Mouse (Mus musculus): ENCODE measurements around the gene I0C0044D17Rik. TPM values are rescaled to one million over a fixed set of nuclear protein-coding genes. Genes with fewer than 3 reads are reported as not detected.

The I0C0044D17Rik gene
- polyA plus RNA-seq, 1 experiment from 2014 or later = not detected

- Histone ChIP-seq H3K27ac (ENCODE audit: low read length) (no peak overlapping the region), H3K36me3 (ENCODE audit: control insufficient read depth, insufficient read depth) (no peaks in the 10 kb centered on the region)
Observed at GRCm38 (mm10) chr4:98806306-98806705, 17.3 kb downstream of the I0C0044D17Rik start.

GRCm38 (mm10) chr4:98805291-98806048 lies 18.2 kb downstream of the I0C0044D17Rik start:
- ATAC-seq (ENCODE audit: low read depth) = no peak
- Histone ChIP-seq H3K36me3 (ENCODE audit: control insufficient read depth, insufficient read depth) (no peaks in the 10 kb centered on the region), H3K4me1 (ENCODE audit: control insufficient read depth, low read depth, low read length) (no peaks in the 10 kb centered on the region), H3K9me3 (replicated peaks; ENCODE audit: control insufficient read depth, low read length) (no peaks in the 10 kb centered on the region), H3K4me3 (ENCODE audit: low read depth, low read length) (no peak overlapping the region), H3K4me2 (ENCODE audit: low read depth, low read length) (no peak overlapping the region), H3K27ac (ENCODE audit: low read length) (no peak overlapping the region), H3K27me3 (ENCODE audit: control insufficient read depth, insufficient read depth, low read depth, low read length) (no peaks in the 10 kb centered on the region), H3K9ac (ENCODE audit: low read depth, low read length) (no peak overlapping the region)
- WGBS (ENCODE audit: insufficient replicate concordance) = 53% methylated on average over 12 of the region's 12 CpGs

More at GRCm38 (mm10) chr4:98806306-98806705, 17.3 kb downstream of the I0C0044D17Rik start:
- H3K9me3 ChIP-seq (replicated peaks; ENCODE audit: control insufficient read depth, low read length) = no peaks in the 10 kb centered on the region
- no peak overlapping the region for H3K4me3 ChIP-seq (ENCODE audit: low read depth, low read length)
- H3K9ac ChIP-seq (ENCODE audit: low read depth, low read length) = no peak overlapping the region
- WGBS (ENCODE audit: insufficient replicate concordance) = 53% methylated on average over 9 of the region's 9 CpGs
- H3K4me1 ChIP-seq (ENCODE audit: control insufficient read depth, low read depth, low read length) = no peaks in the 10 kb centered on the region
- no peak for ATAC-seq (ENCODE audit: low read depth)
- no peaks in the 10 kb centered on the region for H3K27me3 ChIP-seq (ENCODE audit: control insufficient read depth, insufficient read depth, low read depth, low read length)
- no peak overlapping the region for H3K4me2 ChIP-seq (ENCODE audit: low read depth, low read length)

GRCm38 (mm10) chr4:98804476-98805134 lies 19.0 kb downstream of the I0C0044D17Rik start:
- Histone ChIP-seq H3K4me2 (ENCODE audit: low read depth, low read length) (no peak overlapping the region), H3K4me3 (ENCODE audit: low read depth, low read length) (no peak overlapping the region), H3K9me3 (replicated peaks; ENCODE audit: control insufficient read depth, low read length) (no peaks in the 10 kb centered on the region), H3K27ac (ENCODE audit: low read length) (no peak overlapping the region), H3K27me3 (ENCODE audit: control insufficient read depth, insufficient read depth, low read depth, low read length) (no peaks in the 10 kb centered on the region), H3K36me3 (ENCODE audit: control insufficient read depth, insufficient read depth) (no peaks in the 10 kb centered on the region), H3K9ac (ENCODE audit: low read depth, low read length) (no peak overlapping the region), H3K4me1 (ENCODE audit: control insufficient read depth, low read depth, low read length) (no peaks in the 10 kb centered on the region)
- WGBS (ENCODE audit: insufficient replicate concordance) = 54% methylated on average over 7 of the region's 7 CpGs
- no peak for ATAC-seq (ENCODE audit: low read depth)

GRCm38 (mm10) chr4:98801775-98802174 lies 21.9 kb downstream of the I0C0044D17Rik start:
- H3K36me3 ChIP-seq (ENCODE audit: control insufficient read depth, insufficient read depth) = no peaks in the 10 kb centered on the region
- ATAC-seq (ENCODE audit: low read depth) = no peak
- no peak overlapping the region for H3K27ac ChIP-seq (ENCODE audit: low read length)
- no peaks in the 10 kb centered on the region for H3K27me3 ChIP-seq (ENCODE audit: control insufficient read depth, insufficient read depth, low read depth, low read length)
- no peak overlapping the region for H3K9ac ChIP-seq (ENCODE audit: low read depth, low read length)
- 67% methylated on average over 11 of the region's 11 CpGs for WGBS (ENCODE audit: insufficient replicate concordance)
- no peak overlapping the region for H3K4me3 ChIP-seq (ENCODE audit: low read depth, low read length)
- H3K9me3 ChIP-seq (replicated peaks; ENCODE audit: control insufficient read depth, low read length) = no peaks in the 10 kb centered on the region
- H3K4me1 ChIP-seq (ENCODE audit: control insufficient read depth, low read depth, low read length) = no peaks in the 10 kb centered on the region
- no peak overlapping the region for H3K4me2 ChIP-seq (ENCODE audit: low read depth, low read length)

- H3K36me3 ChIP-seq (ENCODE audit: control insufficient read depth, insufficient read depth) = no peaks in the 10 kb centered on the region
- H3K4me3 ChIP-seq (ENCODE audit: low read depth, low read length) = no peak overlapping the region
- H3K27ac ChIP-seq (ENCODE audit: low read length) = no peak overlapping the region
- H3K4me2 ChIP-seq (ENCODE audit: low read depth, low read length) = no peak overlapping the region
- ATAC-seq (ENCODE audit: low read depth) = no peak
- 69% methylated on average over 8 of the region's 8 CpGs for WGBS (ENCODE audit: insufficient replicate concordance)
- H3K4me1 ChIP-seq (ENCODE audit: control insufficient read depth, low read depth, low read length) = no peaks in the 10 kb centered on the region
- H3K27me3 ChIP-seq (ENCODE audit: control insufficient read depth, insufficient read depth, low read depth, low read length) = no peaks in the 10 kb centered on the region
- no peak overlapping the region for H3K9ac ChIP-seq (ENCODE audit: low read depth, low read length)
- no peaks in the 10 kb centered on the region for H3K9me3 ChIP-seq (replicated peaks; ENCODE audit: control insufficient read depth, low read length)
Observed at GRCm38 (mm10) chr4:98800824-98801223, 22.8 kb downstream of the I0C0044D17Rik start.

GRCm38 (mm10) chr4:98796591-98797341 lies 26.9 kb downstream of the I0C0044D17Rik start:
- H3K9ac ChIP-seq (ENCODE audit: low read depth, low read length) = no peak overlapping the region
- no peak overlapping the region for H3K4me2 ChIP-seq (ENCODE audit: low read depth, low read length)
- H3K4me3 ChIP-seq (ENCODE audit: low read depth, low read length) = no peak overlapping the region
- 67% methylated on average over 11 of the region's 11 CpGs for WGBS (ENCODE audit: insufficient replicate concordance)
- no peaks in the 10 kb centered on the region for H3K36me3 ChIP-seq (ENCODE audit: control insufficient read depth, insufficient read depth)
- ATAC-seq (ENCODE audit: low read depth) = no peak
- no peaks in the 10 kb centered on the region for H3K9me3 ChIP-seq (replicated peaks; ENCODE audit: control insufficient read depth, low read length)
- H3K27ac ChIP-seq (ENCODE audit: low read length) = no peak overlapping the region
- no peaks in the 10 kb centered on the region for H3K4me1 ChIP-seq (ENCODE audit: control insufficient read depth, low read depth, low read length)
- H3K27me3 ChIP-seq (ENCODE audit: control insufficient read depth, insufficient read depth, low read depth, low read length) = no peaks in the 10 kb centered on the region

GRCm38 (mm10) chr4:98795241-98795640 lies 28.4 kb downstream of the I0C0044D17Rik start:
- no peak overlapping the region for H3K27ac ChIP-seq (ENCODE audit: low read length)
- no peak for ATAC-seq (ENCODE audit: low read depth)

GRCm38 (mm10) chr4:98793486-98793885 lies 30.2 kb downstream of the I0C0044D17Rik start:
- Histone ChIP-seq H3K27ac (ENCODE audit: low read length) (no peak overlapping the region), H3K4me1 (ENCODE audit: control insufficient read depth, low read depth, low read length) (no peaks in the 10 kb centered on the region; the same call in 1 of the 2 replicates), H3K4me3 (ENCODE audit: low read depth, low read length) (no peak overlapping the region), H3K36me3 (ENCODE audit: control insufficient read depth, insufficient read depth) (no peaks in the 10 kb centered on the region), H3K9ac (ENCODE audit: low read depth, low read length) (no peak overlapping the region), H3K27me3 (ENCODE audit: control insufficient read depth, insufficient read depth, low read depth, low read length) (no peaks in the 10 kb centered on the region), H3K9me3 (replicated peaks; ENCODE audit: control insufficient read depth, low read length) (no peaks in the 10 kb centered on the region), H3K4me2 (ENCODE audit: low read depth, low read length) (no peak overlapping the region)
- WGBS (ENCODE audit: insufficient replicate concordance) = 75% methylated on average over 9 of the region's 9 CpGs
- no peak for ATAC-seq (ENCODE audit: low read depth)

More at GRCm38 (mm10) chr4:98795241-98795640, 28.4 kb downstream of the I0C0044D17Rik start:
- H3K4me3 ChIP-seq (ENCODE audit: low read depth, low read length) = no peak overlapping the region
- H3K4me1 ChIP-seq (ENCODE audit: control insufficient read depth, low read depth, low read length) = no peaks in the 10 kb centered on the region; the same call in 1 of the 2 replicates
- H3K9me3 ChIP-seq (replicated peaks; ENCODE audit: control insufficient read depth, low read length) = no peaks in the 10 kb centered on the region
- no peaks in the 10 kb centered on the region for H3K36me3 ChIP-seq (ENCODE audit: control insufficient read depth, insufficient read depth)
- no peak overlapping the region for H3K4me2 ChIP-seq (ENCODE audit: low read depth, low read length)
- 47% methylated on average over 2 of the region's 2 CpGs for WGBS (ENCODE audit: insufficient replicate concordance)
- H3K27me3 ChIP-seq (ENCODE audit: control insufficient read depth, insufficient read depth, low read depth, low read length) = no peaks in the 10 kb centered on the region
- H3K9ac ChIP-seq (ENCODE audit: low read depth, low read length) = no peak overlapping the region
